Mouse (Mus musculus) G1E (cell line): ENCODE measurements around the gene Psip1. TPM values are rescaled to one million over a fixed set of nuclear protein-coding genes. Genes with fewer than 3 reads are reported as not detected.

Experiments used
- ATAC-seq: 2 replicates; pipeline ENCODE4 v1.8.0; 2016; ENCODE audit warnings: mild to moderate bottlenecking; ENCODE audit not compliant: insufficient number of reproducible peaks, poor library complexity, low FRiP score, severe bottlenecking; ENCODE audit errors: extremely low read depth
- DNase-seq: peaks from one replicate; pipeline ENCODE4 v3.0.0; 2012; ENCODE audit warnings: low spot score
- H3K27me3 ChIP-seq: 2 replicates; pipeline ENCODE4 v1.6.1; 2012; ENCODE audit warnings: mild to moderate bottlenecking, low read length, inconsistent platforms; ENCODE audit not compliant: insufficient read depth
- H3K36me3 ChIP-seq: replicated peaks from 2 replicates; pipeline ENCODE3; 2012; ENCODE audit warnings: mild to moderate bottlenecking, inconsistent platforms
- H3K4me1 ChIP-seq: 2 replicates; pipeline ENCODE4 v1.6.1; 2012; ENCODE audit warnings: low read depth, low read length, inconsistent platforms, mixed read lengths; ENCODE audit not compliant: insufficient read depth
- H3K4me3 ChIP-seq: 2 replicates; pipeline ENCODE4 v1.5.1; 2012; ENCODE audit warnings: low read depth, mild to moderate bottlenecking, inconsistent platforms, low read length, moderate library complexity, mixed read lengths
- H3K9me3 ChIP-seq: replicated peaks from 2 replicates; pipeline ENCODE4 v1.6.1; 2012; ENCODE audit warnings: inconsistent platforms
- CTCF ChIP-seq: IDR thresholded peaks from 2 replicates; pipeline ENCODE4 v1.5.1; 2012; ENCODE audit warnings: low read depth, low read length, inconsistent platforms, mixed read lengths
- GATA1 ChIP-seq: IDR thresholded peaks from 2 replicates; pipeline ENCODE4 v1.6.1; 2012; ENCODE audit warnings: borderline replicate concordance, low read length, inconsistent platforms, mixed read lengths
- GATA2 ChIP-seq: IDR thresholded peaks from 2 replicates; pipeline ENCODE4 v1.6.1; 2012; ENCODE audit warnings: low read depth, low read length, inconsistent platforms, borderline replicate concordance
- POLR2AphosphoS5 ChIP-seq: IDR thresholded peaks from 2 replicates; pipeline ENCODE4 v1.6.1; 2012; ENCODE audit warnings: low read depth, low read length, inconsistent platforms; ENCODE audit not compliant: insufficient replicate concordance
- TAL1 ChIP-seq: conservative IDR thresholded peaks from 2 replicates; pipeline ENCODE4 v1.6.1; 2012; ENCODE audit warnings: low read depth, low read length, inconsistent platforms, mixed read lengths
- polyA plus RNA-seq: library from polyadenylated mRNA; stranded (reverse); fragments of >175 nt; gene quantifications from 2 replicates; pipeline ENCODE4 v1.2.3, GENCODE M21; 2012
- total RNA-seq, 2 experiments: library from RNA; stranded (forward) in 1 of 2; stranded (reverse) in 1 of 2; fragments of 200-1000 nt in 1 of 2; fragments of >200 nt in 1 of 2; fragmentation: Nextera tagmentation in 1 of 2; gene quantifications; 2 replicates each; pipeline ENCODE4 v1.2.3; 2014 to 2017

Gene Psip1
- total and polyA plus RNA-seq, 3 experiments = 67.3 to 252 (median 170) TPM

GRCm38 (mm10) chr4:83526270-83526987 lies 40.2 kb upstream of the Psip1 start:
- ATAC-seq = no peak
- Histone ChIP-seq H3K36me3 (peaks cover 10% of the 10 kb centered on the region), H3K27me3 (no peaks in the 10 kb centered on the region), H3K4me3 (peak overlapping the region; percentile 81; the same call in 1 of the 2 replicates), H3K9me3 (no peaks in the 10 kb centered on the region), H3K4me1 (peaks cover 29% of the 10 kb centered on the region)
- no peak for TF ChIP-seq GATA2
- no peak for TF ChIP-seq CTCF
- no peak for TF ChIP-seq TAL1
- TF ChIP-seq GATA1 = no peak
- no peak for DNase-seq

- TF ChIP-seq GATA2 = no peak
- no peak for TF ChIP-seq CTCF
- no peak for TF ChIP-seq POLR2AphosphoS5
- TF ChIP-seq TAL1 = no peak
- no peak for TF ChIP-seq GATA1
- DNase-seq (peak; percentile 23), ATAC-seq (peak; percentile 30)
- Histone ChIP-seq H3K9me3 (no peaks in the 10 kb centered on the region), H3K4me3 (peak overlapping the region; percentile 81), H3K4me1 (peaks cover 29% of the 10 kb centered on the region), H3K27me3 (no peaks in the 10 kb centered on the region), H3K36me3 (peaks cover 3% of the 10 kb centered on the region)
Measured at GRCm38 (mm10) chr4:83525690-83526055, 39.4 kb upstream of the Psip1 start.

DNA sequence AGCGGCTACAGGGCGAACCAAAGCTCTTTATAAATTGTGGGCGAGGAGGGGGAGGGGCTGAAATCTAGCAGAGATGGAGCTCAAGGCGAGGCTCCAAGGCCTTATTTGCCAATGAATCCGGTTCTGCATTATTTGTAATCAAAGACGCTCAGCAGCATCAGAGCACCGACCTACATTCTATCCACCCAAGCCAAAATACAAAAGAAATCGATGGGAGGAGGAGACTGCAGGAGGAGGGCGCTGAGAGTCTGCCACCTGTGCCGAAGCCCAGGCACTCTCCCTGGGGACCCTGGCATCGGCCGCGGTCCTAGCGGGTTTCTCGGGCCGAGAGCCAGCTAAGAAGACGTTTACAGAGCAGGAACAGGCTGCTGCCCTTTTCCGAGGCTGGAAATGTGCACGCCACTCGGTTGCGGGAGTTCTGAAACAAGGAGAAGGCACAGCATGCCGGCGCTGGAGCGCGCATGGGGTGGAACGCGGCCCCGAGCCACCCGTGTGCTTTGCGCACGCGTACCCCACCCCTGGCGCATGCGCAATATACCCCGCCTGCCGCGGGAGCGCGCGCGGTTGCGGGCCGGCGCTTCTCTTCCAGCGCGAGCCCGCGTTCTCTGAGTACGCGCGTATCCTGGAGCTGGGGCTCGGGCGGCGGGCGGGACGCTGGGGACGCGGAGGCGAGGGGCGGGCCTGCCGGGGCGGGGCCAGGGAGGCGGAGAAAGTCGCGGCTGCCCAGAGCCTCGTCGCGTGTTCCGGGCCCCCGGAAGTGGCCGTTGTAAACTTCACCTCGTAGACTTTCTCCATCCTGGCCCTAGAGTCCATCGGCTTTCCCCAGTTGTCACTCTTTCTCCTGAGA lies 38.8 kb upstream of the Psip1 start, which contains the start of gene Ccdc171:
Gene Ccdc171 (plus strand): TSS at position 703 of the 847 bp plus-strand sequence.
- H3K27me3 ChIP-seq = no peaks in the 10 kb centered on the region
- ATAC-seq (peak; percentile 75), DNase-seq (peak; percentile 88)
- H3K9me3 ChIP-seq = no peaks in the 10 kb centered on the region
- peaks cover 29% of the 10 kb centered on the region for H3K4me1 ChIP-seq
- H3K36me3 ChIP-seq = no peaks in the 10 kb centered on the region
- peak within 1 kb of the TSS; percentile 81 for H3K4me3 ChIP-seq
- no peak for TF ChIP-seq POLR2AphosphoS5

DNA sequence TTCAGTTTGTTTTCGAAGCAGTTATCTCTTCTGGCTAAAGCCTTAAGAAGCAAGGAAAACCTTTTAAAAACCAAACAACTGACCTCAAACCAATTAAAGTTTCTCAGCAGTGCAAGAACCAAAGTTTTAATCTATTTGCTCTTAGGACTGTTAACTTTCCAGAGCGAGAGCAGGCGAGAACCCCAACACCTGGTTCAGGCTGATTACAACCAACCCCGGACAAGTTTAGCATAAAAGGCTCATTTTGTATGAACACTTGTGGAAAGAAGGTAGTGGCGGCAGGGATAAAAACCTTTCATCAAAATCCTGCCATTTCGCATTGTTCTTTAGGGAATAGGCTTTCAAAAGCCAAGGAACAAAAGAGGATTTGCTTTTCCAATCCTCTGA lies 38.2 kb upstream of the Psip1 start:
- Histone ChIP-seq H3K9me3 (no peaks in the 10 kb centered on the region), H3K27me3 (no peaks in the 10 kb centered on the region), H3K4me3 (peak overlapping the region; percentile 81), H3K36me3 (no peaks in the 10 kb centered on the region), H3K4me1 (peaks cover 29% of the 10 kb centered on the region)
- no peak for DNase-seq
- ATAC-seq = no peak
- TF ChIP-seq POLR2AphosphoS5 = no peak
- TF ChIP-seq GATA1 = no peak
- no peak for TF ChIP-seq CTCF
- no peak for TF ChIP-seq GATA2
- 0 out of 2 replicates have a peak, but pooled peaks have one; percentile 19 for TF ChIP-seq TAL1

DNA sequence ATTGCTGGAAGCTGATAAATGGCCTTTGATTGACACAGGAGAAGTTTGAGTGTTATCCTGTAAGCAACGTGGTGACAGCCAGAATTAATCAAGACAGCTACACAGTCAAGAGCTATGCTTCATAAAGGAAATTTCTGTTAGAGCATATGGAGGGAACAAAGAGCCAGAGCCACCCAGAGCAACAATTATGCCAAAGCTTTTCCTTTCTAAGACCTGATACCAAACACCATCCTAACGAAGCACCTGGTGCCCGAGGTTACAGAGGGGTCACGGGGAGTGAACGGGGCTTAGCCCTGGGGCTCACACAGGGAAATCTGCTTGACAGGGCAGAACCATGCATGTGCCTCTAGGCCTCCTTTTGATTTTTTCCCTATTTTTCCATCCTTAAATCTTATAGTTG lies 35.8 kb upstream of the Psip1 start:
- ATAC-seq (no peak), DNase-seq (no peak)
- Histone ChIP-seq H3K36me3 (no peaks in the 10 kb centered on the region), H3K9me3 (no peaks in the 10 kb centered on the region), H3K4me1 (peaks cover 26% of the 10 kb centered on the region), H3K27me3 (0 out of 2 replicates have a peak, but pooled peaks cover 3% of the 10 kb centered on the region), H3K4me3 (no peak overlapping the region)
- TF ChIP-seq CTCF = no peak

DNA sequence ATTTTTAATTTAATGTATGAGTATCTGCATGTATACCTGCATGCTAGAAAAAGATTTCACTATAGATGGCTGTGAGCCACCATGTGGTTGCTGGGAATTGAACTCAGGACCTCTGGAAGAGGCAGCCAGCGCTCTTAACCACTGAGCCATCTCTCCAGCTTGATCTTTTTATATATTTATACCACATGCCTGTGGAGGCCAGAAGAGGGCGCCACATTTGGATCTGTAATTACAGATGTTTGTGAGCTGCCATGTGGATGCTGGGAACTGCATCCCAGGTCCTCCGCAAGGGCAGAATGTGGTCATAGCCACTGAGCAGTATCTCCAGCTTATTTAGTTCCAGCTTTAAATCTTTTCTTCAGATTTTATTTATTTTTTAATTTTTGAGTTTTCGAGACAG lies 34.0 kb upstream of the Psip1 start:
- ATAC-seq = no peak
- no peak overlapping the region for H3K4me3 ChIP-seq
- no peaks in the 10 kb centered on the region for H3K9me3 ChIP-seq
- H3K27me3 ChIP-seq = peaks cover 5% of the 10 kb centered on the region; the same call in 1 of the 2 replicates
- no peaks in the 10 kb centered on the region for H3K36me3 ChIP-seq
- DNase-seq = no peak
- peaks cover 14% of the 10 kb centered on the region for H3K4me1 ChIP-seq
- TF ChIP-seq GATA2 = no peak
- no peak for TF ChIP-seq TAL1
- TF ChIP-seq CTCF = no peak
- TF ChIP-seq POLR2AphosphoS5 = no peak
- no peak for TF ChIP-seq GATA1
